Mouse (Mus musculus) limb, embryonic 15.5 days (tissue): ENCODE results near the gene Spink4. TPM values are rescaled to one million over a fixed set of nuclear protein-coding genes. Genes with fewer than 3 reads are reported as not detected.

Experiments used
- ATAC-seq: fragments of 200-750 bp; cut with Nextera tagmentation; 2 replicates; pipeline ENCODE4 v1.8.0; 2017; ENCODE audit warnings: low read depth, moderate TSS enrichment; ENCODE audit not compliant: insufficient number of reproducible peaks, low FRiP score, low TSS enrichment
- H3K27ac ChIP-seq: fragments of 300-500 bp; sonication (generic); 2 replicates; pipeline ENCODE4 v1.5.1; 2015; ENCODE audit warnings: moderate library complexity, mild to moderate bottlenecking, inconsistent platforms
- H3K27me3 ChIP-seq: fragments of 300-500 bp; sonication (generic); 2 replicates; pipeline ENCODE4 v1.6.1; 2015; ENCODE audit warnings: inconsistent platforms
- H3K36me3 ChIP-seq: fragments of 300-500 bp; sonication (generic); 2 replicates; pipeline ENCODE4 v1.6.1; 2015; ENCODE audit warnings: inconsistent platforms
- H3K4me1 ChIP-seq: fragments of 300-500 bp; sonication (generic); 2 replicates; pipeline ENCODE4 v1.6.1; 2015; ENCODE audit warnings: inconsistent platforms
- H3K4me2 ChIP-seq: fragments of 300-500 bp; sonication (generic); 2 replicates; pipeline ENCODE4 v1.6.1; 2015; ENCODE audit warnings: mild to moderate bottlenecking, inconsistent platforms
- H3K4me3 ChIP-seq: fragments of 300-500 bp; sonication (generic); 2 replicates; pipeline ENCODE4 v1.5.1; 2015; ENCODE audit warnings: mild to moderate bottlenecking, inconsistent platforms
- H3K9ac ChIP-seq: fragments of 300-500 bp; sonication (generic); 2 replicates; pipeline ENCODE4 v1.6.1; 2015; ENCODE audit warnings: inconsistent platforms
- H3K9me3 ChIP-seq: fragments of 300-500 bp; sonication (generic); 2 replicates; pipeline ENCODE4 v1.6.1; 2016; ENCODE audit warnings: inconsistent platforms
- WGBS: fragments of 180-500 bp; shearing (Covaris S2); methylation state at CpG from one replicate; pipeline ENCODE4 v1.1.7; 2015; 5-methylcytosine and 5-hydroxymethylcytosine counted together
- polyA plus RNA-seq: library from polyadenylated mRNA; unstranded; fragments of >200 nt; fragmentation: Nextera tagmentation; extraction: Ambion mirVana; gene quantifications from 2 replicates; pipeline ENCODE4 v1.2.1, GENCODE M21; 2015

Gene Spink4
- not detected in 2 replicates for polyA plus RNA-seq

- H3K9me3 ChIP-seq = no peaks in the 10 kb centered on the region
- ATAC-seq = no peak
Observed at GRCm38 (mm10) chr4:40919785-40920184, at the start of gene Spink4. Gene Spink4, plus strand, starts transcription at chr4:40920052.

DNA sequence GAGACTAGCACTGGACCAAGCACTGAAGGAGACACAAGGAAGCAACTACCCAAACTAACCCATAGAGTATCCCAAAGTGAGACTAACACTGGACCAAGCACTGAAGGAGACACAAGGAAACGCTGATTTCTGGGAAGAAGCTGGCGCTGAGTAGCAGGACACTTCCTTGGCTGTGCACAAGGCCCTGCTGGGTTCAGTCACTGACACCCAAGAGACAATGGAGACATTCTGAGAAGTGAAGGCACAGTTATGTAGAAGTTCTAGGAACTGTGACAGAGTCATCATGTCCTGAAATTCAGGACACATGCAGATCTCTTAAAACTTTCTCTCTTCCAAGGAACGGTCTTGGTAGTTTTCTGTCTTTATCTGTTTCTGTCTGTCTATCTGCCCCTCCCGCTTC is 49.6 kb upstream of the Spink4 start:
- no peak overlapping the region for H3K9ac ChIP-seq
- H3K4me3 ChIP-seq = no peak overlapping the region
- H3K4me1 ChIP-seq = peaks cover 33% of the 10 kb centered on the region
- H3K27ac ChIP-seq = no peak overlapping the region
- ATAC-seq = no peak
- WGBS = 92% methylated on average over 4 of the region's 4 CpGs
- no peaks in the 10 kb centered on the region for H3K36me3 ChIP-seq
- no peaks in the 10 kb centered on the region for H3K9me3 ChIP-seq
- no peaks in the 10 kb centered on the region for H3K27me3 ChIP-seq
- H3K4me2 ChIP-seq = no peak overlapping the region

More at GRCm38 (mm10) chr4:40919785-40920184, at the start of gene Spink4:
- Histone ChIP-seq H3K36me3 (no peaks in the 10 kb centered on the region), H3K4me1 (peaks cover 7% of the 10 kb centered on the region; the same call in 1 of the 2 replicates), H3K9ac (no peak within 1 kb of the TSS), H3K4me2 (no peak within 1 kb of the TSS), H3K4me3 (no peak within 1 kb of the TSS), H3K27ac (no peak within 1 kb of the TSS), H3K27me3 (no peaks in the 10 kb centered on the region)
- 25% methylated on average over 3 of the region's 3 CpGs for WGBS

DNA sequence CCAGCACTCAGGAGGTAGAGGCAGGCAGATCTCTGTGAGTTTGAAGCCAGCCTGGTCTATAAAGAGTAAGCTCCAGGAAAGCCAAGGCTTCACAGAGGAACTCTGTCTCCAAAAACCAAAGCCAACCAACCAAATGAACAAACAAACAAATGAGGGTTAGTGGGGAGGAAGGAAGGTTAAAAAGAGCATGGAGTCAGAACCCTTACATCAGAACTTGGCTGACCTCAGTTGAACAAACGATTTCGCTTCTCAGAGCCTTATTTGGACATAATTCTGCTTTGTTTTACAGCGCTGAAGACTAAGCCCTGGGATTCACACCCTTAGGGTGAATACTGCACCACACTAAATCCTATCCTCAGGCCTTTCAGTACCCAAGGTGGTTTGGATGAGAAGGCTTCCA is 47.7 kb upstream of the Spink4 start:
- H3K9ac ChIP-seq = no peak overlapping the region
- H3K4me2 ChIP-seq = no peak overlapping the region
- H3K4me3 ChIP-seq = no peak overlapping the region
- H3K9me3 ChIP-seq = no peaks in the 10 kb centered on the region
- no peaks in the 10 kb centered on the region for H3K27me3 ChIP-seq
- ATAC-seq = no peak
- 88% methylated on average over 3 of the region's 3 CpGs for WGBS
- H3K36me3 ChIP-seq = no peaks in the 10 kb centered on the region
- peaks cover 50% of the 10 kb centered on the region for H3K4me1 ChIP-seq
- no peak overlapping the region for H3K27ac ChIP-seq

DNA sequence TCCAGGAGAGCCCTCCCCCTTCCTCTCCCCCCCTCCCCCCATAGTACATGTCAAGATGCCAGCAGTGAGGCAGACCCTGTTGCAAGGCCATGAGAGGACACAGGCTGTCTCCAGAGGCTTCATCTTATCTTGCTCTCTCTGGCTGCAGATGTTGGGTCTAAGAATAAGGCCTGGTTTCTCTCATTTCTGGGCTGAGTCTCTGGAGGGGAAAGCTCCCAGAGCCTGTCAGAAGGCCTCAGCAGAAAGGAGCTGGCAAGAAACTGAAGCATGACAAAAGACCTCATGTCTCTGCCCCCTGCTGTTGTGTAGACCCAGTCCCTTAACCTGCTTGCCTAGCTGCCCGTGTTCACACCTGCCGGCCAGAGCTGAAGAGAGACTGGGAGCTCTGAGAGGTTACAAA is 46.5 kb upstream of the Spink4 start:
- WGBS = 67% methylated on average over 2 of the region's 2 CpGs
- Histone ChIP-seq H3K36me3 (no peaks in the 10 kb centered on the region), H3K9me3 (no peaks in the 10 kb centered on the region), H3K9ac (no peak overlapping the region), H3K27me3 (no peaks in the 10 kb centered on the region), H3K4me1 (peaks cover 56% of the 10 kb centered on the region), H3K4me3 (no peak overlapping the region), H3K4me2 (no peak overlapping the region), H3K27ac (peak overlapping the region; percentile 80)
- no peak for ATAC-seq

DNA sequence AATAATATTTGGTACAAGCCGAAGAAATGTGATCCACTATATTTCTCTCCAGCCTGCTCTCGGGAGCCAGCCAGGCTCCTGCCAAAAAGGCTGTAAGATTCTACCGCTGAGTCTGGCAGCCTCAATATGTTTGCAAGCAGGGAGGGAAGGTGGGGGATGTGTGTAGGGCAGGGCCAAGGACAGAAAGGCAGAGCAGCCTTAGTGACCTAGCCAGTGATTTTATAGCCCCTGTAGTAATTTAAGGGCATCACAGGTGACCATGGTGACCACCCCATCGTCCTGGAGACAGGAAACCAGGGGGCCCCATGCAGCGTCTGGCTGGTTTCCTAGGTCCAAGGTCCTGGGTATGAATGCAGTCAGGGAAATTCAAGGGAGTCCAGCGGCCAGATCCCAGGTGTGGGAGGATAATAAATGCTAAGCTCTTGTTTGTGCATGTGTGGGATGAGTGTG is 45.7 kb upstream of the Spink4 start:
- Histone ChIP-seq H3K9me3 (no peaks in the 10 kb centered on the region), H3K4me1 (peaks cover 48% of the 10 kb centered on the region), H3K27me3 (no peaks in the 10 kb centered on the region), H3K9ac (no peak overlapping the region), H3K4me2 (no peak overlapping the region), H3K36me3 (no peaks in the 10 kb centered on the region), H3K4me3 (no peak overlapping the region), H3K27ac (peak overlapping the region; percentile 80)
- WGBS = 14% methylated on average over 6 of the region's 6 CpGs
- peak; percentile 75 for ATAC-seq

DNA sequence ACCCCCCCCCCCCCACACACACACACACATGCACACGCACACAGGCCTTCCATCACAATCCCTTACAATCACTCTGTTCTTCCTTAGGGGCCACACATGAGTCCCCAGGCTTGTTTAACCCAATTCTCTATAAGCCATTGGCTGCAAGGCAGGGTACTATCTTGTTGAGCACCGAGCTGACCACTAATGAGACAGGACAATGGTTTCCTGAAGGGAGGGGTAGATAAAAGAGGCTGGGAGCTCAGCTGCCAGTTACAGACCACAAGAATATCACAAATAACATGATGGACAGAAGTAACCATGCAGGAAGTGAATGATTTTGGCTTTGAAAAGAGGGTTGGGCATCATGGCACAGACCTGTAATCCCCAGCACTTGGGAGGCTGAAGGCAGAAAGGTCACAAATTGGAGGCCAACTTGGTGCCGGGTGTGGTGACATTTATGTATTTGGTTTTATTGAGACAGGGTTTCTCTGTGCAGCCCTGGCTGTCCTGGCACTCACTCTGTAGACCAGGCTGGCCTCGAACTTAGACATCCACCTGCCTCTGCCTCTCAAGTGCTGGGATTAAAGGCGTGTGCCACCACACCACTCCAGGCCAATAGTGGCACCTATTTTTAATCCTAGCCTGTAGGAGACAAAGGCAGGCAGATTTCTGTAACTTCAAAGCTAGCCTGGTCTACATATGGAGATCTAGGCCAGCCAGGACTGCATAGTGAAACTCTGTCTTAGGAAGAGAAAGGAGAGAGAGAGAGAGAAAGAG is 44.9 kb upstream of the Spink4 start:
- Histone ChIP-seq H3K4me1 (peaks cover 48% of the 10 kb centered on the region), H3K27me3 (no peaks in the 10 kb centered on the region), H3K36me3 (no peaks in the 10 kb centered on the region), H3K27ac (peak overlapping the region; percentile 80; the same call in 1 of the 2 replicates), H3K9ac (no peak overlapping the region), H3K4me3 (no peak overlapping the region), H3K9me3 (no peaks in the 10 kb centered on the region), H3K4me2 (no peak overlapping the region)
- 76% methylated on average over 5 of the region's 5 CpGs for WGBS
- ATAC-seq = no peak

GRCm38 (mm10) chr4:40875842-40876241 is 44.0 kb upstream of the Spink4 start:
- H3K27ac ChIP-seq = 0 out of 2 replicates have a peak overlapping the region, but pooled peaks have one; percentile 83

DNA sequence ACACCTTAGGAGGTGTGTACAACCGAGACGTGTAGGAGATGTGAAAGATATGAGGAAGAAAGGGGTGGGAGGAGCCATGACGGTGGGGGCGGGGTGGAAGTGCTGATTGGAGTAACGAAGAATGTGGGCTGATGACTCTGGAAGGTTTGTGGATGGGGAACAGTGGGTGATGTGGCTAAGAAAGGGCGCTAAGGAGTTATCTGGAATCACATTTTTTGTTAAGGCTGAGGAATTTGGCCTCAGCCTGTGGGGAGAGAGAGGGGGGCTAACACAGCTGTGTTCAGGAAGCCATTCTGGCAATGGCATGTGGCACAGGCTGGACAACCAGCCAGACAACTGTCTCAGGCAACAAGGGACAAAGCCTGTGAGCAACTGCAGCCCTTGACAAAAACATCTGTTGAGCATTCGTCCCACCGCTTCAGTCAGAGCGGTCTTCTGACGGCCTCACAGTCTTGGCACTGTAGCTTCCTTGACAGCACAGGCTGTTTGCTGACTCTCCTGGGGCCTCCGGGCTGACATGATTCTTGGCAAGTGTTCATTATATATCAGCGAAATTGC is 43.0 kb upstream of the Spink4 start:
- 21% methylated on average over 12 of the region's 12 CpGs for WGBS
- peak; percentile 74 for ATAC-seq
- no peaks in the 10 kb centered on the region for H3K27me3 ChIP-seq
- H3K9me3 ChIP-seq = no peaks in the 10 kb centered on the region
- H3K36me3 ChIP-seq = no peaks in the 10 kb centered on the region
- peak overlapping the region; percentile 31 for H3K4me2 ChIP-seq
- no peak overlapping the region for H3K9ac ChIP-seq
- H3K27ac ChIP-seq = peak overlapping the region; percentile 83
- H3K4me1 ChIP-seq = peaks cover 48% of the 10 kb centered on the region
- H3K4me3 ChIP-seq = 0 out of 2 replicates have a peak overlapping the region, but pooled peaks have one; percentile 14

More at GRCm38 (mm10) chr4:40875842-40876241, 44.0 kb upstream of the Spink4 start:
- H3K9me3 ChIP-seq = no peaks in the 10 kb centered on the region
- no peaks in the 10 kb centered on the region for H3K27me3 ChIP-seq
- no peak overlapping the region for H3K4me3 ChIP-seq
- H3K4me1 ChIP-seq = peaks cover 48% of the 10 kb centered on the region
- WGBS = 82% methylated on average over 20 of the region's 20 CpGs
- H3K36me3 ChIP-seq = no peaks in the 10 kb centered on the region
- no peak overlapping the region for H3K9ac ChIP-seq
- no peak for ATAC-seq
- no peak overlapping the region for H3K4me2 ChIP-seq

- H3K9me3 ChIP-seq = no peaks in the 10 kb centered on the region
- ATAC-seq = no peak
- no peaks in the 10 kb centered on the region for H3K27me3 ChIP-seq
- no peaks in the 10 kb centered on the region for H3K36me3 ChIP-seq
- 0 out of 2 replicates have a peak overlapping the region, but pooled peaks have one; percentile 14 for H3K4me3 ChIP-seq
- peak overlapping the region; percentile 31 for H3K4me2 ChIP-seq
- 71% methylated on average over 5 of the region's 5 CpGs for WGBS
- H3K9ac ChIP-seq = no peak overlapping the region
- peak overlapping the region; percentile 83 for H3K27ac ChIP-seq
- peaks cover 48% of the 10 kb centered on the region for H3K4me1 ChIP-seq
Observed at GRCm38 (mm10) chr4:40877528-40877927, 42.3 kb upstream of the Spink4 start.

- WGBS = 75% methylated on average over 10 of the region's 10 CpGs
- Histone ChIP-seq H3K4me3 (no peak overlapping the region), H3K36me3 (no peaks in the 10 kb centered on the region), H3K27me3 (no peaks in the 10 kb centered on the region), H3K27ac (no peak overlapping the region), H3K9me3 (no peaks in the 10 kb centered on the region), H3K9ac (no peak overlapping the region), H3K4me2 (no peak overlapping the region), H3K4me1 (peaks cover 10% of the 10 kb centered on the region; the same call in 1 of the 2 replicates)
- ATAC-seq = no peak
Observed at GRCm38 (mm10) chr4:40883200-40883599, 36.7 kb upstream of the Spink4 start.

DNA sequence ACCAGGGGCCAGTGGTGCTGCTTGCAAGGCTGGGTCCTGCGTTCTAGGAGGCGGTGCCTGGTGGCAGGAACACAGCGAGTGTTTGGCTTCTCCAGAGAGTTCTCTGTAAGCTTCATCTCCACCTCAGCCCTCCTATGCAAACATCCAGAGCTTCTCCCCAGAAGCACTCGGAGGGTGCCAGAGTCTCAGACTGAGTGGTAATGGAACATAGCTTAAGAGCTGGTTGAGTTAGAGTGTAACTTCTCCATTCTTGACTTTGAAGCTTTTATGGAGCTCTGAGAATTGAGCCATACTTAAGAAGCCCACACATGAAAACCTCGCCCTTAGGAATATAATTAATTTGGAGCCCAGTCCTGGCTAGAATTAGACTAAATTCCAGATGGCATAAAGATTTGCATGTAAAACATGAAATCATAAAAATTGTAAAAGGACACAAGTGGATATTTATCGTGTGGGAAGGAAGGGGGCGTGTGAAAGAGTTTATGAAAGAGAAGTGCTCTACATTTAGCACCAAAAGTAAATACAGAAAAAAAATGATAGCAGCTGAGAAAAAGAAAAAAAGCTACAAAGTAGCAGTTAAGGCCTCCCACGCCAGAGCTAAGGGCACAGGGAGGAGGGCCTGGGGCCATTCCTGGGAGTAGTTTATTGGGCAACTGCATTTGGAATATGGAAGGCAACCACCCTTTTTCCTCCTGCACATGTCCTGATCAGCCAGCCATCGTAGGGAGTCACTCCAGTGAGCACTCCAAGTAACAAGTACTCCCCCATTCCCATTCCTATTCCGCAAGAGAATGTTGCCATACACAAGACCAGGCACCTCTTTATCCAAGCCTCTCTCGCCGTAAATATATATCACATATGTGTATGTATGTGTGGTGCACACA is 35.3 kb upstream of the Spink4 start:
- peak overlapping the region; percentile 66; the same call in 1 of the 2 replicates for H3K27ac ChIP-seq
- WGBS = 60% methylated on average over 12 of the region's 12 CpGs

More for the DNA sequence above, 35.3 kb upstream of the Spink4 start:
- H3K4me3 ChIP-seq = no peak overlapping the region
- no peaks in the 10 kb centered on the region for H3K9me3 ChIP-seq
- peaks cover 10% of the 10 kb centered on the region; the same call in 1 of the 2 replicates for H3K4me1 ChIP-seq
- peak; percentile 31; the same call in 1 of the 2 replicates for ATAC-seq
- no peaks in the 10 kb centered on the region for H3K36me3 ChIP-seq
- no peak overlapping the region for H3K4me2 ChIP-seq
- no peaks in the 10 kb centered on the region for H3K27me3 ChIP-seq
- no peak overlapping the region for H3K9ac ChIP-seq
